Mouse (Mus musculus): Measurements from ENCODE around the gene Prss2.
"Not testable (repeated sequence)": the region's sequence is repeated elsewhere in the genome, so short reads cannot be mapped to it uniquely, and the experiment has no call there.

The Prss2 gene

DNA sequence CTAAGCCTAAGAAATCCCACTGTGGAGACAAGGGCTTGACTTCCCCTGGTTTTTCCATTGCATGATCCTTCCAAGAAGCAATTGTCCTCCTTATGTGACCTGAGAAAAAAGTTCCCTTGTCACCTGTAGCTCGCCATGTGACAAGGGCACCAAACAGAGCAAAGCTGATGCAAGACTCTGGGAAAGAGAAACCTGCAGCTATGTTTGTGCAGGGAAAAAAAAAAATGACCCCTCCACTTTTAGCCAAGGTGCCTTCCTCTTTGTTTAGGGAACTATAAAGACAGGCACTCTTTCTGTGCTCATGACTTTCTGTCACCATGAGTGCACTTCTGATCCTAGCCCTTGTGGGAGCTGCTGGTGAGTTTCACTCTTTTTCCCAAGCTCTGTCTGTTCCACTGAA is at the start of gene Prss2:
Prss2 (plus strand) TSS at position 301 of the 400 bp plus-strand sequence.
- no peak for DNase-seq (ENCODE audit: low read depth, low spot score)

DNA sequence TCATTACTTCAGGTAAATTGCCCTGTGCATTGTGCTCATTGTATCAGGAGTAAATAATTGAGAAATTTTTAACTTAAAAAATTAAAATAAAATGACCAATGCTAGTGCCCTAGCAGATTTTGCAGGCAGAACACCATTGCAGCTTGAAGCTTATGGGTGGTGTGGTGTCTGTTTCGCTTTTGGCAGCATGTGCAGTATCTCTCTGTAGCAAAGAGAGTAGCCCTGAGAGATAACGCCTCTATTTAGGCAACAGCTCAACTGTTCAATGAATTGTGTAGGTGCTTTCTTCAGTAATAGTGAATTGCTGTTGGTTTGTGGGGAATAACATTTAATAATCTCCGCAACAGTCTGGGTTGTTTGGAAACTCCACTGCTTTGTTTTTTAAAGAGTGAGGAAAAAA is 22.2 kb upstream of the Prss2 start:
- DNase-seq (ENCODE audit: low read depth, low spot score) = no peak

DNA sequence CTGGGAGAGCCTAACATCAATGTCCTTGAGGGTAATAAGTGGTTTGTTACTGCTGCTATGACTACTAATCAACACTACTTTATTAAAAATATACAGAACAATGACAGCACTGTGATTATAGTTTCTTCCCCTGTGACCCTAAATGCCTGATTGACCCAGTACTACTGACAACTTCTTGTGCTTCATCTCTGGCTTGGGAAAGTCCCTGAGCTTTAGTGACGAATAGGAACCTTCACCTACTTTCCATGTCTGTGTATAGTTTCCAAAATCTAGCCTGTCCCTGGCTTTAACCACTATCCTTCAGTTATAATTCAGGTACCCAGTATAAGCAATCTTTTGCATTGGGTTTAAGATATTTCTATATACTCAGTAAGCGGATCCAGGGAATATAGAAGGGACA is 16.7 kb upstream of the Prss2 start:
- no peak for DNase-seq (ENCODE audit: low read depth, low spot score)

- no peak for DNase-seq (ENCODE audit: low read depth, low spot score)
Measured at GRCm38 (mm10) chr6:41505323-41505722, 16.3 kb upstream of the Prss2 start.

DNA sequence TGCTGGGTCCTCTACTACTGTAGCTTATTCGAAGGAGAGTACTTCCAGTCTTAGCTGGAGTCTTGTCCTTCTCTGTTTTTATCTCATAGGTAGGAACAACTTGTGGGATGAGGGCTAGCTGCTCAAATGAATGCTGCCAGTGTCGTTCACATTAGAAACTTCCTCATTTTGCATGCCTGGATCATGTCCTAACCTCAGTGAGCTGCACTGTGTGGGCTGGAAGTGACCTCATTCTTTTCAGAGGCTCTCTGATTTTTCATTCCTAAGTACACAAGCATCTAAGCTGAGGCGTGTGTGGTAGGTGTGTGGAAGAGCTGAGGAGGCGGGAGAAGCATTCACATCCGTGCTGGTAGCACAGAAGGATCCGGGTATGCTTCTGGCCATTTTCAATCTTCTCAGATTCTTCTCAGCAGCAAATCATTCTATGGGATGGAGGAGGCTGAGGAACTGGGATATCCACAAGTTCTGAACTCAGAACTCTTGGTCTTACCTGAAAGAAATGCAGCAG is 3.5 kb upstream of the Prss2 start:
- DNase-seq (ENCODE audit: low read depth, low spot score) = no peak

DNA sequence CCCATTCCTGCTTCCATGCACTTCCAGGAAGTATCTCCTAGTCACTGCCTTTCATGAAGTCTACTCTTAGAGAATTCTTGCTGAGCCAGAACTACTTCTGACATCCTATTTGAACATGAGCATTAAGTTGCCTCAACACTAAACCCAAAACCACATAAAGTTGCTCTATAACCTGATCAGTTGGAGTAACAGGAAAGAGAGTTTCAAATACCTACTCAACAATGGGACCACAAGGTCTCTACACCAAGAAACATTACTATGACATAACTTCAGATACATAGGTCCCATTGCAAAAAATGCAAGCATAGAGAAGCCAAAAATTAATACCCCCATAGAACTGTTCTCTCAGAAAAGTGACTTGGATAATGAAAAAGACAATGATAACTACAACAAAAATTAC is 4.9 kb downstream of the Prss2 start:
- DNase-seq (ENCODE audit: low read depth, low spot score) = no peak

GRCm38 (mm10) chr6:41527402-41527801 is 5.8 kb downstream of the Prss2 start:
- DNase-seq (ENCODE audit: low read depth, low spot score) = no peak

GRCm38 (mm10) chr6:41529987-41530386 is 8.4 kb downstream of the Prss2 start:
- DNase-seq (ENCODE audit: low read depth, low spot score) = not testable (repeated sequence)

DNA sequence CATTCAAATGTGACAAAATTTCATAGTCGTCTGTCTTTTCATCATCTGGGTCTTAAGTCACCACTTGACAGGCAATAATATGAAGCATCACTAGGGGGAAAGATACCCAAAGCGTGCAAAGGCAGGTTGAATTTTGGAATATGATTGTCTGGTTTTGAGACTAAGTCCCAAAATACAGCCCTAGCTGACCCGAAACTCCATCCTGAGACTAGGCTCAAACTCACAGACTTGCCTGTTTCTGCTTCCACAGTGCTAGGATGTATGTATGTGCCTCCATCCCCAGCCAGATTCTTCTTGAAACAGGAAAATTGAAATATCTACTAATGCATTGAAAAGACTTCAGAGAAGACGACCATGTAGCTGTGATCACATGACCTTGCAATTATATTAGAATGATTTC is 10.6 kb downstream of the Prss2 start:
- no peak for DNase-seq (ENCODE audit: low read depth, low spot score)

- DNase-seq (ENCODE audit: low read depth, low spot score) = no peak
Measured at GRCm38 (mm10) chr6:41532687-41533284, 11.2 kb downstream of the Prss2 start.

DNA sequence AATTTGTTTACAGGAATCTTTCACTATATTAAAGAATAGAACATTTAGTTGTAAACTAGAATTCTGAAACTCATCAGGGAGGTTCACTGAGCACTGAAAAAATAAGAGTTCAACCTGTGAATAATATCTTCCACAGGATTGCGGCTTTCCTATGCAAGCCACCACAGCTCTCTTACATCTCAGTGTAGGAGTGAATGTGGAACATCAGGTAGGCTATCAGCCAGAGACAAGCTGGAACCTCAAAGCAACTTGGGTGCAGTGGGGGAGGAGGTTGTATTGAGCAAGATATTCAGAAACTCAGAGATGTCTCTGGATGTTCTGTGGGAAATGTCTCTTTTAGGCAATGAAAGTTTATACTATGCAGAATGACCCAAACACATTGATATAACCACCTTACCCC is 15.8 kb downstream of the Prss2 start:
- no peak for DNase-seq (ENCODE audit: low read depth, low spot score)

DNA sequence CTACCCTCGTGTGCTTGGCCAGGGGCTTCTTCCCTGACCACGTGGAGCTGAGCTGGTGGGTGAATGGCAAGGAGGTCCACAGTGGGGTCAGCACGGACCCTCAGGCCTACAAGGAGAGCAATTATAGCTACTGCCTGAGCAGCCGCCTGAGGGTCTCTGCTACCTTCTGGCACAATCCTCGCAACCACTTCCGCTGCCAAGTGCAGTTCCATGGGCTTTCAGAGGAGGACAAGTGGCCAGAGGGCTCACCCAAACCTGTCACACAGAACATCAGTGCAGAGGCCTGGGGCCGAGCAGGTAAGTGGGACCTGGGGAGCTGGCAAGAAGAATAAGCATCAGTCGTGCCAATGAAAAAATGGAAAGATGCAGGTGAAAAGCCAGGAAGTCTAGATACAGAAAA is 16.7 kb downstream of the Prss2 start:
- not testable (repeated sequence) for DNase-seq (ENCODE audit: low read depth, low spot score)

- no peak for DNase-seq (ENCODE audit: low read depth, low spot score)
Measured at GRCm38 (mm10) chr6:41540746-41541145, 19.2 kb downstream of the Prss2 start.

DNA sequence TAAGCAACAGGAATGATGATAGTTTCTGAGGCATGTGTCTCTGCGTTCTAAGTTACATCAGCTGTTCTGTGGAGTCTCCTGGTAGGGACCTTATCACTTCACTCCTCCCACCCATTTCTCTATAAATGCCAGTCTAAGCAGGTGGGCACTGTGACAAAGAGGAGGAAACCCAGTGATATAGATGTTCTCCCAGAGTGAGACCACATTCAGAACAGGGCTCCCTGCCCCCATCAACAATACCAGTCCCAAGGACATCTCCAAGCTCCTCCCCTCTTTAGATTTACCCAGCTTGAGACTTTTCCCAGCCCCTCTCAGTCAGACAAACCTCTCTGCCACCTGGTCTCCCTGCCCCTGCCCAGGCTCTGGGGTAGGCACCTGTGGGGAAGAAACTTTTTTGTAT is 20.2 kb downstream of the Prss2 start:
- DNase-seq (ENCODE audit: low read depth, low spot score) = no peak

- no peak for DNase-seq (ENCODE audit: low read depth, low spot score)
Measured at GRCm38 (mm10) chr6:41542983-41543382, 21.4 kb downstream of the Prss2 start.

DNA sequence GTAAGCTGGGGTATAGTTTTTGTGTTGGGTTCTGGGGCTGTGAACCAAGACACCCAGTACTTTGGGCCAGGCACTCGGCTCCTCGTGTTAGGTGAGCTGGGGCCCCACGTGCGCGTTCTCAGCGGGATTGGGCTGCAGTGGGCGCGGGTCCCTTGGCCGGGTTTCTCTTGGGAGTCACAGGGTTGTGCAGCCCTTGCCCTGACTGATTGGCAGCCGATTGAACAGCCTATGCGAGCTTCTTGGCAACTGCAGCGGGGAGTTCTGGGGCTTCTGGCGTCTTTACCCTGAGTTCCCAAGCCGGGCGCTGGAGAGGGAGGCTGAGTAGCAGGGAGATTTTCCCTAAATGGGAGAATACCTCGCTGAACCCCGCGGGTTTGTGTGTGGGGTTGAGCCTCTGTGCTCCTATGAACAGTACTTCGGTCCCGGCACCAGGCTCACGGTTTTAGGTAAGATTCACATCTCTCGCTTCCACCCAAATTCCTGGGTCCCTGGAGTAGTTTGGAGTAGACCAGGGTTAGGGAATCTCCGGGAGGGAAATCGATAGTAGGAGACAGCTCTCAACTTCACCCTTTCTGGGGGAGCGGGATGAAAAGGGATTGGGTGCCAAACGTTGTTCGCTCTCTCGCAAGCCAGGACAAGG is 21.9 kb downstream of the Prss2 start:
- DNase-seq (ENCODE audit: low read depth, low spot score) = no peak

- no peak for DNase-seq (ENCODE audit: low read depth, low spot score)
Measured at GRCm38 (mm10) chr6:41544381-41544924, 22.9 kb downstream of the Prss2 start.

- DNase-seq (ENCODE audit: low read depth, low spot score) = no peak
Measured at GRCm38 (mm10) chr6:41545266-41545665, 23.7 kb downstream of the Prss2 start.

DNA sequence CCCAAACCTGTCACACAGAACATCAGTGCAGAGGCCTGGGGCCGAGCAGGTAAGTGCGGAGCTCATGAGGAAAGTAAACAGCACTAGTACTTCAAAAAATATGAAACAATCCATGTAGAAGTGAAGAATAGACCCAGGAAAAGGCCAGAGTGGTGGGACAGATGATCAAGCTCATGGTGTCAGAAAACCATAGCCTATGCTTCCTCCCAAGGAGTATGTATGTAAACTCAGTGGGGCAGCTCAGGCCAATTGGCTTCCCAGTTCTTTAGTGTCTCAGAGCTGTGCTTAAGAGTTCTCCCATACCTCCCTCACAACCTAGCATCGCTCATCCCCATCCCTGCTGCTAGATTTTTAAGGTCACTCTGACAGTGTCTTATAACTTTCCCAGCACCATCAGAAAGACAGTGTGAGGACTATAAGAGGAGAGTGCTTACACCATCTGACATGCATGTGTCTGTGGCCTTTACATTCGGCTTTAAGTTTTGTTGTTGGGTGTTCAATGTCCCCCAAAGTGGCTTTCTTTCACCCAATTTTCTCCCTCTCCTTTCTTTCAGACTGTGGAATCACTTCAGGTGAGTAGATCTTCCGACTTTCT is 25.6 kb downstream of the Prss2 start:
- DNase-seq (ENCODE audit: low read depth, low spot score) = no peak

- no peak for DNase-seq (ENCODE audit: low read depth, low spot score)
Measured at GRCm38 (mm10) chr6:41548286-41548685, 26.7 kb downstream of the Prss2 start.

GRCm38 (mm10) chr6:41553356-41554010 is 31.9 kb downstream of the Prss2 start:
- DNase-seq (ENCODE audit: low read depth, low spot score) = no peak

Measured in A20 (cell line).